Mouse (Mus musculus) Muller cell, postnatal 12 days (primary cell): Measurements from ENCODE around the gene Sipa1l2.
"Not testable (repeated sequence)": the region's sequence is repeated elsewhere in the genome, so short reads cannot be mapped to it uniquely, and the experiment has no call there.

Source experiments
- DNase-seq: peaks from one replicate; pipeline ENCODE4 v3.0.0-alpha.2; 2015; ENCODE audit errors: inconsistent ontology term

Sipa1l2 gene

GRCm38 (mm10) chr8:125407672-125408071 is 161.9 kb downstream of the Sipa1l2 start:
- DNase-seq = no peak

GRCm38 (mm10) chr8:125406453-125406852 is 163.2 kb downstream of the Sipa1l2 start:
- DNase-seq = no peak

GRCm38 (mm10) chr8:125401350-125401749 is 168.3 kb downstream of the Sipa1l2 start:
- DNase-seq = no peak

GRCm38 (mm10) chr8:125397981-125398380 is 171.6 kb downstream of the Sipa1l2 start:
- DNase-seq = no peak

GRCm38 (mm10) chr8:125395682-125396081 is 173.9 kb downstream of the Sipa1l2 start:
- not testable (repeated sequence) for DNase-seq

GRCm38 (mm10) chr8:125395032-125395431 is 174.6 kb downstream of the Sipa1l2 start:
- DNase-seq = no peak

GRCm38 (mm10) chr8:125391685-125392084 is 177.9 kb downstream of the Sipa1l2 start:
- DNase-seq = no peak

- DNase-seq = no peak
These were observed 178.3 kb downstream of the Sipa1l2 start for GRCm38 (mm10) chr8:125391271-125391670.

GRCm38 (mm10) chr8:125390506-125390895 is 179.1 kb downstream of the Sipa1l2 start:
- no peak for DNase-seq

- DNase-seq = peak; percentile 95
These were observed 179.7 kb downstream of the Sipa1l2 start for GRCm38 (mm10) chr8:125389756-125390505.

- DNase-seq = peak; percentile 91
These were observed 180.3 kb downstream of the Sipa1l2 start for GRCm38 (mm10) chr8:125389280-125389679.

- DNase-seq = peak; percentile 20
These were observed 181.0 kb downstream of the Sipa1l2 start for GRCm38 (mm10) chr8:125388404-125389180.

GRCm38 (mm10) chr8:125385519-125386150 is 184.0 kb downstream of the Sipa1l2 start:
- peak; percentile 77 for DNase-seq

- no peak for DNase-seq
These were observed 184.9 kb downstream of the Sipa1l2 start for GRCm38 (mm10) chr8:125384551-125385183.

GRCm38 (mm10) chr8:125381674-125382073 is 187.9 kb downstream of the Sipa1l2 start:
- DNase-seq = no peak

GRCm38 (mm10) chr8:125379939-125380338 is 189.7 kb downstream of the Sipa1l2 start:
- no peak for DNase-seq

- DNase-seq = no peak
These were observed 190.5 kb downstream of the Sipa1l2 start for GRCm38 (mm10) chr8:125379156-125379555.

- peak; percentile 49 for DNase-seq
These were observed 191.9 kb downstream of the Sipa1l2 start for GRCm38 (mm10) chr8:125377704-125378103.

- DNase-seq = no peak
These were observed 193.2 kb downstream of the Sipa1l2 start for GRCm38 (mm10) chr8:125376448-125376845.

- no peak for DNase-seq
These were observed 193.8 kb downstream of the Sipa1l2 start for GRCm38 (mm10) chr8:125375659-125376447.

- no peak for DNase-seq
These were observed 197.0 kb downstream of the Sipa1l2 start for GRCm38 (mm10) chr8:125372596-125372995.
